Mouse (Mus musculus) liver, embryonic 16.5 days (tissue): ENCODE measurements at regions not wholly inside any gene's neighbourhood (a gene's known extent, or its start where the extent isn't known, plus 50 kb on each side); places are given as distances from the start of the nearest gene placed in this dataset.

Experiments used
- ATAC-seq: fragments of 200-750 bp; cut with Nextera tagmentation; 2 replicates; pipeline ENCODE4 v1.8.0; 2017; ENCODE audit warnings: low read depth, mild to moderate bottlenecking, moderate number of reproducible peaks, moderate library complexity
- H3K27ac ChIP-seq: fragments of 300-500 bp; sonication (generic); 2 replicates; pipeline ENCODE4 v1.5.1; 2014; ENCODE audit warnings: mild to moderate bottlenecking, low read length
- H3K27me3 ChIP-seq: fragments of 300-500 bp; sonication (generic); 2 replicates; pipeline ENCODE4 v1.6.1; 2014; ENCODE audit warnings: low read depth, low read length, mixed read lengths; ENCODE audit not compliant: control insufficient read depth, insufficient read depth
- H3K36me3 ChIP-seq: fragments of 300-500 bp; sonication (generic); 2 replicates; pipeline ENCODE4 v1.6.1; 2014; ENCODE audit warnings: mild to moderate bottlenecking; ENCODE audit not compliant: control insufficient read depth, insufficient read depth
- H3K4me1 ChIP-seq: fragments of 300-500 bp; sonication (generic); 2 replicates; pipeline ENCODE4 v1.6.1; 2014; ENCODE audit warnings: low read depth, low read length, mixed read lengths; ENCODE audit not compliant: control insufficient read depth
- H3K4me2 ChIP-seq: fragments of 300-500 bp; sonication (generic); 2 replicates; pipeline ENCODE4 v1.6.1; 2014; ENCODE audit warnings: low read depth, low read length, mixed read lengths
- H3K4me3 ChIP-seq: fragments of 300-500 bp; sonication (generic); 2 replicates; pipeline ENCODE4 v1.5.1; 2014; ENCODE audit warnings: low read depth, mild to moderate bottlenecking, low read length
- H3K9ac ChIP-seq: fragments of 300-500 bp; sonication (generic); 2 replicates; pipeline ENCODE4 v1.6.1; 2014; ENCODE audit warnings: low read depth, low read length
- H3K9me3 ChIP-seq: fragments of 300-500 bp; sonication (generic); replicated peaks from 2 replicates; pipeline ENCODE4 v1.6.1; 2016; ENCODE audit warnings: low read length; ENCODE audit not compliant: control insufficient read depth
- WGBS: fragments of 180-500 bp; shearing (Covaris S2); extraction: QIAGEN DNeasy Blood & Tissue Kit; methylation state at CpG from one replicate; pipeline ENCODE4 v1.1.7; 2014; ENCODE audit not compliant: insufficient replicate concordance; 5-methylcytosine and 5-hydroxymethylcytosine counted together

DNA sequence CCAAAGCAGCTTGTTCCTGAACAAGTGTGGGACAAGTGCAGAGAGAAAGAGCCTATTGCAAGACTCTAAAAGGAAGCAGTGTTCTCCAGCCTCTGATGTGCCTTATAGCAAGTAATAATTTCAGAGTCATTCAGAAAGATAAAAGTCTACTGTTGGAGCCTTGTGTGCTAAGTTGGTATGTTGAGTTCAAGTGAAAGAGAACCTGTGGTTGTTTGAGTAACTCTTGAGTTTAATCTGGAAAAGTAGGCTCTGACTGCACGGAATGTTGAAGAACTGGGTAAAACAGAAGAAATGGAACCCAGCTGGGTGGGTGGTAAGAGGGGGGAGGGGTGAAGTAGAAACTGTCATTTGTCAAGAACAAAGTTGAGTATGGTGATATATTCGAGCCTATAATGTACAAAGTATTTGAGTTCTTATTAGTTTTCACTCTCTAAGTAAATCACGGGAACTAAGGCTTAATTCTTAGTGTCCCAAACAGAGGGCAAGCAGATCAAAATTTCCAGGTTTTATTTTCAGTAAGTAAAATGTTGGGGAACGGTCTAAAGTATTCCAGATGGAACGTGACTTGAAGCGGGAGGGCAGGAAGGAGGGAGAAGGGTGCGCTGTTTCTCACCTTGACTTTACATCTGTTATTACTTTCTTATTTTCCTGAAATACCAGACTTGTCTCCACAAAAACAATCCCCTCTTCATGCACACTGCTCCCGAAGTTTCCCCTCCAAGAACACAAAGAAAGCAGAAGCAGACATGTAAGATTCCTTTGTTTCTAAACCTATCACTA is 111.8 kb upstream of the Hmga2 start:
- Histone ChIP-seq H3K4me1 (no peaks in the 10 kb centered on the region), H3K36me3 (no peaks in the 10 kb centered on the region), H3K27me3 (no peaks in the 10 kb centered on the region), H3K9me3 (no peaks in the 10 kb centered on the region), H3K9ac (no peak overlapping the region), H3K27ac (no peak overlapping the region), H3K4me2 (no peak overlapping the region), H3K4me3 (no peak overlapping the region)
- no peak for ATAC-seq
- WGBS, result 61% methylated on average over 8 of the region's 8 CpGs

DNA sequence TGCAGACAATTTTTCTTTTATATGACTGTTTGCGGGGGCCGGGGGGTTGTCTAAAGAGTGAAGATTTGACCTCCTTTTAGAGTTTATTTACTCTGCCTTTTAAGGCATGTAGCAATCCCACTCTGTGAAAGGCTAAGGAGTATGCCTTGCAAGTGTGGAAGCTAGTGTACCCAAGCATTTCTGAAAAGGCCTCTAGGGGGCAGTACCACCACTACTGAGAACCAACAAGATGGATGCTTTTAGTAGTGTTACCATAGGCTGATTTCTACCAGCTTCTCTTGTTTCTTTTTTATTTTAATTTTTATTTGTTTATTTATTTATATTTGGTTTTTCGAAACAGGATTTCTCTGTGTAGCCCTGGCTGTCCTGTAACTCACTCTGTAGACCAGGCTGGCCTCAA is 110.9 kb upstream of the Hmga2 start:
- no peak overlapping the region for H3K4me2 ChIP-seq
- WGBS, result 54% methylated on average over 3 of the region's 3 CpGs
- ATAC-seq, result no peak

DNA sequence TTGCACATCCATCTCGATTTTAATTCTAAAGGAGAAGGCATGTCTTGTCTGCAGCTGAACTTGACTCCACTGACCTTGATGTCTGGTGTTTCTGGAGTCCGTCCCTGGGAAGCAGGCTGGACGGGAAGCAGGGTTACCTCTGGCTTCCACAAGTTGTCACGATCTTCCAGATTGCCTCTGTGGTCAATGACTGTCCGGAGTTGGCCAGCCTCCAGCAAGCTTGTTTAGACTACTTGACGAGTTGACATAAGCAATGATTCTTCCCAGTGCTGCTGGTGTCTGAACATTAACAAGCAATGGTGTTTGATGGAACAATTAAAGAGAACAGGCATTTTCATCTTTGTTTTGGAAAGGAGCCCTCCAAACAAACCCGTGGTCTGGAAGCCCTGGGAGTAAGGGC is 106.2 kb upstream of the Hmga2 start:
- no peak overlapping the region for H3K4me3 ChIP-seq
- no peak overlapping the region for H3K4me2 ChIP-seq
- no peaks in the 10 kb centered on the region for H3K9me3 ChIP-seq
- H3K27ac ChIP-seq, result no peak overlapping the region
- H3K9ac ChIP-seq, result no peak overlapping the region
- no peaks in the 10 kb centered on the region for H3K36me3 ChIP-seq
- no peak for ATAC-seq
- 24% methylated on average over 7 of the region's 7 CpGs for WGBS
- no peaks in the 10 kb centered on the region; the same call in 1 of the 2 replicates for H3K4me1 ChIP-seq
- H3K27me3 ChIP-seq, result no peaks in the 10 kb centered on the region

More for the DNA sequence above, 110.9 kb upstream of the Hmga2 start:
- Histone ChIP-seq H3K36me3 (no peaks in the 10 kb centered on the region), H3K4me1 (no peaks in the 10 kb centered on the region; the same call in 1 of the 2 replicates), H3K4me3 (no peak overlapping the region), H3K9me3 (no peaks in the 10 kb centered on the region), H3K27me3 (no peaks in the 10 kb centered on the region), H3K9ac (no peak overlapping the region), H3K27ac (no peak overlapping the region)

DNA sequence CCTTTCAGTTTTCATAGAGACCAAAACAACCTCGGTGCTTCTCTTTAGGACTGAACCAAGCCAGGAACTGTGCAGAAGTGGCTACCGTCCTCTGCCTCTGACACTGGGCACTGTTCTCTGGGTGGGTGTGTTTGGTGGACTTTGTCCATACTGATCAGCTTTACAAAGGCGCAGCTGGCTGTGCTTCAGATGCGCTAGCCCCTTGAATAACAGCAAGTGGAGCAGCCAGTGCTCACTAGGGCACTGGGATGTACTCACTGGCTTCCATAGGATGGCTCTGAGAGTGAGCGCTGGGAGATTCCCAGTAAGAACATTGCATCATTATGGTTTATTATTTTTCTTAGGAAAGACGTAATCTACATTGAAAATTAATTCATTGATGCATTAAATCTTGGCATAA is 105.3 kb upstream of the Hmga2 start:
- Histone ChIP-seq H3K4me3 (no peak overlapping the region), H3K27ac (no peak overlapping the region), H3K9me3 (no peaks in the 10 kb centered on the region), H3K36me3 (no peaks in the 10 kb centered on the region), H3K4me1 (no peaks in the 10 kb centered on the region; the same call in 1 of the 2 replicates), H3K9ac (no peak overlapping the region), H3K4me2 (no peak overlapping the region), H3K27me3 (no peaks in the 10 kb centered on the region)
- no peak for ATAC-seq
- 64% methylated on average over 6 of the region's 6 CpGs for WGBS

DNA sequence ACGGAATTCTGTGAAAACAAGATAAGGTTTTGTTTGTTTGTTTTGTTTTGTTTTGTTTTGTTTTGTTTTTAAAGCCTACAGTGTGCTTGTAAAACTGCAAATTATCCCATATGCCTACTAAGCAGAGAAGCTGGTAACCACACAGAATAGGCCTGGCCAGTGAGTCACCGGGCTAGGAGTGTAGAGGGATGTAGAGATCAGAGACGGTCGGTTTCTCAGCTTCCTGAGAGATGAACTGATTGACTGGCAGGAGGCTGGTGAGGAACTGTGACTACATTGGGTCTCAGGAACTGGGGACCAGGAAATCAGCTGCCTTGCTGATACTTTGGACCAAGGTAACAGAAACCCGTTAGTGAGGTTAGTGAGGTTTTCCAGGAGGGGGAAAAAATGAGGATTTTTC is 100.6 kb upstream of the Hmga2 start:
- Histone ChIP-seq H3K36me3 (no peaks in the 10 kb centered on the region), H3K9me3 (no peaks in the 10 kb centered on the region), H3K27me3 (no peaks in the 10 kb centered on the region), H3K9ac (no peak overlapping the region), H3K27ac (no peak overlapping the region), H3K4me2 (no peak overlapping the region), H3K4me1 (no peaks in the 10 kb centered on the region), H3K4me3 (no peak overlapping the region)
- ATAC-seq, result no peak
- 27% methylated on average over 5 of the region's 5 CpGs for WGBS

DNA sequence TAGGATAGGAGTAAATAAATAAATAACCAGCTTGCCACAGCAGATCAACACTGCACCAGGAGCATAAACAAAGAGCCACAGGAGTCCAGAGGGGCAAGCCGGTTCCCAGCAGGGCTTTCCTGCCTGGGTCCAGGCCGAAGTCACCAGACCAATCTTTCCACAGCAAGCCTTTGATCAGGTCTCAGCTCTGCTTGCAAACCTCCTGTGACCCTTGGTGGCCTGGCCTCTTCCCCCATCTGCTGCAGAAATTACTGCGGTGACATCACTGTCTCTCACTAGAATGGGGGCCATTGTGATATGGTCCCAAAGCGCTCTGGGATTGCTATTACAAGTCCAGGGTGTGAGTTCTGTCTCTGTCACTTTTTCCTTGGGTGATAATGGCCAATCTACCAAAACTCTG is 99.9 kb upstream of the Hmga2 start:
- no peaks in the 10 kb centered on the region for H3K4me1 ChIP-seq
- H3K36me3 ChIP-seq, result no peaks in the 10 kb centered on the region
- H3K9ac ChIP-seq, result no peak overlapping the region
- H3K27ac ChIP-seq, result no peak overlapping the region
- ATAC-seq, result no peak
- H3K4me3 ChIP-seq, result no peak overlapping the region
- H3K27me3 ChIP-seq, result no peaks in the 10 kb centered on the region
- WGBS, result 62% methylated on average over 4 of the region's 4 CpGs
- no peaks in the 10 kb centered on the region for H3K9me3 ChIP-seq
- H3K4me2 ChIP-seq, result no peak overlapping the region

DNA sequence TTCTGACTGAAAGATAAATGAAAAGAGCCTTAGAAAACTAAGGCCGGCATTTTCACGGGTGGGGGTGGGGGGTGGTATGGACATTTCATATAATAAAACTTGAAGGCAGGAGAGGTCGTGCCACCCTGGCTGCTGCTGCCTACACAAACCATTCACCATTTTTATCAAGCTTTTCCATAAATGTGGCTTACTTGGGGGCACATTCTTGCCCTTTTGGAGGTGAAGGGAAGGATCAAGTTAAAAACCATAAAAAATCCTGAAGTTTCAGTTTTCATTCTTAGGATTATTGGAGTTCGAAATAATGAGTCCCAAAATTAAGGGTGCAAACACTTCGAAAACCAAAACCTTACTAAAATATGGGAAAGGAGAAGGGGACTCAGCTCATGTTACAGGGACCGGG is 95.1 kb upstream of the Hmga2 start:
- H3K27me3 ChIP-seq, result no peaks in the 10 kb centered on the region
- H3K36me3 ChIP-seq, result no peaks in the 10 kb centered on the region
- WGBS, result 24% methylated on average over 6 of the region's 6 CpGs
- no peak overlapping the region for H3K4me2 ChIP-seq
- H3K9me3 ChIP-seq, result no peaks in the 10 kb centered on the region
- H3K27ac ChIP-seq, result no peak overlapping the region
- H3K4me1 ChIP-seq, result no peaks in the 10 kb centered on the region
- ATAC-seq, result no peak
- no peak overlapping the region for H3K4me3 ChIP-seq
- H3K9ac ChIP-seq, result no peak overlapping the region

DNA sequence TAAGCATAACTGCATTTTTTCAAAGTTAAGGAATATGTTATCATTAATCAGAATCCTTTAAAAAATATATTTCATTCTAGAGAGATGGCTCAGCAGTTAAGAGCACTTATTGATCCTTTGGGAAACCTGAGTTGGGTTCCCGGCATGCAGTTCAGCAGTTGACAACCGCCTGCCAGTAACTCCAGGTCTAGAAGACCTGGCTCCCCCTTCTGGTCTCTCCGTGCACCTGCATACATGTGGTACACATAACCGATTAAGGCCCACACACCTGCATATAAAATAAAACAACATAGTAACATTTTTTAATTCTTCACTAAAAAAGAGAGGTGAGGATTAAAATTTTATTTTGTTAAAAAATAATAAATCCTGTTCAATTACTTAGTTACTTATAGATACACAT is 89.7 kb upstream of the Hmga2 start:
- no peak for ATAC-seq
- WGBS, result 81% methylated on average over 4 of the region's 4 CpGs

DNA sequence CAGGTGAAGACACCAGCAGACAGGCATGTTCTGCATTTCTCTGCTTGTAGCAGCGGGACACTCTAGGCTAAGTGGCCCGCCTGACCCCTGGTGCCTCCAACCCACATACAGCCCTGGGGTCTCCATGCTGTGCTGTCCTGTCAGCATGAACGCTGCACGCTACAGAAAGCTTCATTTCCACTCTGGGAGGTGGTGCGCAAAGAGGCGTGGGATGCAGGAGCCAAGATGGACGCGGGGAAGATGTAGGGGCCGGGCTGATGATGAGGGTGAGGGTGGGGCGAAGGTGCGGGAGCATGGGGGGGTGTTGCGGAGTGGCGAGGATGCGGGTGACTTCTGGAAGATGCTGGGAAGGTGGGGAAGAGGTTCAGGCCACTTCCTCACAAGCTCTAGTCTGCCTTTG is 88.6 kb upstream of the Hmga2 start:
- Histone ChIP-seq H3K4me3 (no peak overlapping the region), H3K36me3 (no peaks in the 10 kb centered on the region), H3K4me2 (no peak overlapping the region), H3K9ac (no peak overlapping the region), H3K4me1 (no peaks in the 10 kb centered on the region), H3K27me3 (no peaks in the 10 kb centered on the region; the same call in 1 of the 2 replicates), H3K27ac (no peak overlapping the region), H3K9me3 (0 out of 2 replicates have a peak, but pooled peaks cover 3% of the 10 kb centered on the region)
- ATAC-seq, result no peak
- 39% methylated on average over 14 of the region's 14 CpGs for WGBS

More for the DNA sequence above, 89.7 kb upstream of the Hmga2 start:
- Histone ChIP-seq H3K4me1 (no peaks in the 10 kb centered on the region), H3K36me3 (no peaks in the 10 kb centered on the region), H3K27me3 (no peaks in the 10 kb centered on the region; the same call in 1 of the 2 replicates), H3K9ac (no peak overlapping the region), H3K4me2 (no peak overlapping the region), H3K9me3 (no peaks in the 10 kb centered on the region), H3K4me3 (no peak overlapping the region), H3K27ac (no peak overlapping the region)
